Mouse (Mus musculus): Measurements from ENCODE around the gene Smyd2.

GRCm38 (mm10) chr1:189902413-189902812 is 19.8 kb downstream of the Smyd2 start:
- TF ChIP-seq POLR2A (IDR thresholded peaks at IDR 0.05; ENCODE audit: control insufficient read depth, extremely low read depth, insufficient read depth, low read length, poor library complexity) (no peak), CTCF (IDR thresholded peaks at IDR 0.05; ENCODE audit: borderline replicate concordance, control insufficient read depth, extremely low read depth, insufficient read depth, low read length, poor library complexity) (no peak)

All from thymus, adult 2 months (tissue).